Mouse (Mus musculus) ES-E14 (cell line): ENCODE data around the gene B4galt2. TPM values are rescaled to one million over a fixed set of nuclear protein-coding genes. Genes with fewer than 3 reads are reported as not detected.

Source experiments
- DNase-seq: peaks from one replicate; pipeline ENCODE4 v3.0.0-alpha.2; 2013; ENCODE audit warnings: low read depth, low spot score
- H3K27ac ChIP-seq: 2 replicates; pipeline ENCODE4 v1.5.1; 2012; ENCODE audit warnings: low read depth, mild to moderate bottlenecking, low read length, moderate library complexity, mixed read lengths; ENCODE audit not compliant: poor library complexity, insufficient read depth, severe bottlenecking
- H3K36me3 ChIP-seq: 2 replicates; pipeline ENCODE4 v1.6.1; 2012; ENCODE audit warnings: mild to moderate bottlenecking, low read length, moderate library complexity, mixed read lengths; ENCODE audit not compliant: control insufficient read depth, poor library complexity, insufficient read depth, severe bottlenecking
- H3K4me1 ChIP-seq, 2 experiments: fragments of 150-350 bp in 1 of 2; sonication (generic) in 1 of 2; 2 replicates each; pipeline ENCODE4 v1.6.1; 2012; ENCODE audit warnings: low read length in 2 of 2, mild to moderate bottlenecking in 1 of 2, mixed read lengths in 1 of 2; ENCODE audit not compliant: control insufficient read depth in 2 of 2, insufficient read depth in 2 of 2, poor library complexity in 1 of 2
- H3K4me3 ChIP-seq, 2 experiments: fragments of 150-350 bp in 1 of 2; sonication (generic) in 1 of 2; 2 replicates each; pipeline ENCODE4 v1.5.1; 2012; ENCODE audit warnings: low read length in 2 of 2, low read depth in 1 of 2, mild to moderate bottlenecking in 1 of 2, mixed read lengths in 1 of 2; ENCODE audit not compliant: insufficient read depth in 1 of 2, poor library complexity in 1 of 2, severe bottlenecking in 1 of 2
- H3K9ac ChIP-seq: 2 replicates; pipeline ENCODE4 v1.6.1; 2012; ENCODE audit warnings: low read depth, mild to moderate bottlenecking, low read length, mixed read lengths; ENCODE audit not compliant: poor library complexity, insufficient read depth, severe bottlenecking
- H3K9me3 ChIP-seq: fragments of 150-350 bp; sonication (generic); 2 replicates; pipeline ENCODE4 v1.6.1; 2012; ENCODE audit warnings: low read depth, mild to moderate bottlenecking, low read length; ENCODE audit not compliant: control insufficient read depth, insufficient read depth
- CHD2 ChIP-seq: IDR thresholded peaks from 2 replicates; pipeline ENCODE4 v1.6.1; 2014; ENCODE audit warnings: mild to moderate bottlenecking, low read depth, low read length, inconsistent platforms
- HCFC1 ChIP-seq: IDR thresholded peaks from 2 replicates; pipeline ENCODE4 v1.6.1; 2012; ENCODE audit warnings: low read length, inconsistent platforms, borderline replicate concordance; ENCODE audit not compliant: insufficient read depth
- MAFK ChIP-seq: IDR thresholded peaks from 2 replicates; pipeline ENCODE4 v1.6.1; 2014; ENCODE audit warnings: mild to moderate bottlenecking, low read depth, low read length, inconsistent platforms; ENCODE audit not compliant: insufficient read depth
- ZC3H11A ChIP-seq: IDR thresholded peaks from 2 replicates; pipeline ENCODE4 v1.6.1; 2012; ENCODE audit warnings: low read depth, mild to moderate bottlenecking, inconsistent platforms, low read length, borderline replicate concordance
- ZNF384 ChIP-seq: IDR thresholded peaks from 2 replicates; pipeline ENCODE4 v1.6.1; 2012; ENCODE audit warnings: low read depth, low read length, inconsistent platforms
- in situ Hi-C, 2 experiments: fragments of 600-800 bp; cut with MboI; formaldehyde crosslinking; loops; one replicate each; pipeline ENCODE4 v1.15.1; 2025; ENCODE audit warnings: low sequenced_read_pairs in 2 of 2, inconsistent platforms in 1 of 2; ENCODE audit not compliant: unreplicated experiment in 2 of 2
- total RNA-seq: library from RNA; depleted of rRNA; stranded (reverse); fragments of 300-350 nt; gene quantifications from 2 replicates; pipeline ENCODE4 v1.2.3, GENCODE M21; 2012

The B4galt2 gene
- total RNA-seq, 1 experiment = 11.2 TPM

DNA sequence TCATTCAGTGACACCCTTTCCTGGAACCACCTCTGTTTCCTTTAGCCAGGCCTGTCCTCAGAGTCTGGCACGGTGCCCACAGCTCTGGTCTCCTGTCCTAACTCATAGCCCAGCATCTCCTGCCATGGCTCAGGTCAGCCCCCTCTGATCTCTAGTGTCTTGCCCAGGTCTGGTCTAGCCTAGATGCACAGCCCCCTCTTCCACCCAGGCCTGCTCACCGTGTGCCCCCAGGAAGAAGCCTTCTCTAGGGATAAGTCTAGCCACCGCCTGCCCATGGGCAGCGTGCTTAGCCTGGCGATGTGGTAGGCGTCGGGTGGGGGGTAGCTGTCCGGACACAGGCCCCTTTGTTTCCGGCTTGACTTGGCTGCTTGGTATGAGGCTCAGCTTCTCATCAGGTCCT, 28.1 kb downstream of the B4galt2 start:
- TF ChIP-seq ZC3H11A (no peak), MAFK (no peak), HCFC1 (no peak), ZNF384 (no peak), CHD2 (no peak)
- no peak for DNase-seq
- Histone ChIP-seq H3K36me3 (peaks cover 10% of the 10 kb centered on the region; the same call in 1 of the 2 replicates), H3K4me1 (no peaks in the 10 kb centered on the region), H3K4me3 (no peak overlapping the region), H3K9ac (no peak overlapping the region), H3K9me3 (no peaks in the 10 kb centered on the region), H3K27ac (no peak overlapping the region)
- in situ Hi-C loops = no loop called here

DNA sequence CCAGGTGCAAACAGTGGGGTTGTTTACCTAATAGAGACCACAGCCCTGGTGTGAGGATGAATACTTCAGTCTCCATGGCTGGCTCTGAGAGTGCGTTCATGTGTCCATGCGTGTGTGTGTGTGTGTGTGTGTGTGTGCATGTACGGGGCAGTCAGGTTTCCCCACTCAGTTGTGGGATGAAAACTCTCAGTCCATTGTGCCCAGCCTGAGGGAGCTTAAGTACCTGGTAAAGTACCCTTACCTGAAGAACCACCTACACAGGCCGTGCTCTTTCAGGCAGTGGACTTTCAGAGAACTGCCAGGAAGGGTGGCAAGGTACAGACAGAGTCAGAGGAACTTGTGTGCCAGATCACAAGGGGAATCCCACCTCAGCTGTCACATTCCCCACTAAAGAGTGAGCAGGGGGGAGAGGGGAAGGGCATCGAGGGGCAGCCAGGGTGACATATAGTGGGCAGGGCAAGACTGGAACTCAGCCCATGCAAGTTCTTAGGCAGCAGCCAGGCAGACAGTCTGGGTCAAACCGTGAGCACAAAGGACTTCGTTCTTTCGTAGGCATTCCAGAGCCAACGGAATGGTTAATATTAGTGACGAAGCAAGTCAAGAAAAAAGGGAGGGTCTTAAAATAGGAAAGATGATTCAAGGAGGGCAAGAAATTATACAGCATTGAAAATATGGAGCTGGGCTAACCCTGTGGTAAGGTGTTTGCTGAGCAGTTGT, 31.0 kb downstream of the B4galt2 start:
- H3K36me3 ChIP-seq = peaks cover 9% of the 10 kb centered on the region; the same call in 1 of the 2 replicates
- no peaks in the 10 kb centered on the region for H3K4me1 ChIP-seq
- TF ChIP-seq ZNF384 = no peak
- TF ChIP-seq CHD2 = no peak
- no peak for TF ChIP-seq MAFK
- no peak for TF ChIP-seq HCFC1
- DNase-seq = no peak
- H3K9ac ChIP-seq = no peak overlapping the region
- in situ Hi-C loops = no loop called here
- H3K27ac ChIP-seq = no peak overlapping the region
- no peak overlapping the region for H3K4me3 ChIP-seq
- H3K9me3 ChIP-seq = no peaks in the 10 kb centered on the region

DNA sequence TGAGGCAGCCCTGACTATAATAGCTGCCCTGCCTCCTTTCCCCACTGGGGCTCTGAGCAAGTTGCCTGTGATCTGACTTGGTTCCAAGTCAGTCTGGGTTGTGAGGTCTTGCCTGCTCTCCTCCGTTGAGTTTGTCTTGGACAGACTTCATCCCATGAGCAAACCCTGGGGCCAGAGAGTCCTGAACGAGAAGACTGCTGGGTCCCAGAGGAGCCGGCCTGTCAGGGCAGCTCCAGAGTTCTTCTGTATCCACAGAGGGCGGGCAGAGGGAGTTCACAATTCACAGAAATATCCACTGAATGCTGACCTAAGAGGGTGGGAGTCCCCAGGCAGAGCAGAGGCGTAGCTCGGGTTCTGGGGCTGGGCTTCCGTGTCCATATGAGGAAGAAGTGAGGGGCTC, 32.4 kb downstream of the B4galt2 start:
- H3K4me1 ChIP-seq = no peaks in the 10 kb centered on the region
- in situ Hi-C loops = no loop called here
- no peak overlapping the region for H3K4me3 ChIP-seq
- TF ChIP-seq ZNF384 (no peak), CHD2 (no peak), MAFK (no peak), HCFC1 (no peak), ZC3H11A (no peak)
- no peaks in the 10 kb centered on the region for H3K9me3 ChIP-seq
- H3K36me3 ChIP-seq = peaks cover 3% of the 10 kb centered on the region; the same call in 1 of the 2 replicates
- no peak for DNase-seq
- H3K27ac ChIP-seq = no peak overlapping the region
- no peak overlapping the region for H3K9ac ChIP-seq

DNA sequence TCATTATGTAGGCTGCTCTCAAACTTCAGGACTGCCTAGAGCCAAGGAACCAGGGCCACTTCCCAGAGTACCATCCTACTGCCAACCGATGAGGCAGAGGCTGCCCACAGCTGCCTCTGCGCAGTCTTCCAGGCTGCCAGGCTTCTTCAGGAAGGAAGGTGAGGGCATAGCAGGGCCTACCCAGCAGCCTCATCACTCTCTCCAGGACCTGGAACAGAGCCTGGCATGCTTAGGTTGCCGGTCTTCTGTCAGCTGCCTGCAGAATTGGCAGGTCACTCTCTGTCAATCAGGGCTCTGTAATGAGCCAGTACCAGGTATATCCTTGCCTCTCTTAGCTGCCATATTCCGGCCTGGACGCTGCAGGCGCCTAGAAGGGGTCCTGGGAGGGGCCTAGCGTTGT, 33.1 kb downstream of the B4galt2 start:
- no peak for DNase-seq
- no peak overlapping the region for H3K4me3 ChIP-seq
- in situ Hi-C loops = no loop called here
- no peak overlapping the region for H3K27ac ChIP-seq
- H3K9ac ChIP-seq = no peak overlapping the region
- TF ChIP-seq HCFC1 (no peak), CHD2 (no peak), MAFK (no peak), ZNF384 (no peak), ZC3H11A (no peak)
- peaks cover 8% of the 10 kb centered on the region; the same call in 1 of the 2 replicates for H3K36me3 ChIP-seq
- H3K4me1 ChIP-seq = no peaks in the 10 kb centered on the region
- H3K9me3 ChIP-seq = no peaks in the 10 kb centered on the region
